Mouse (Mus musculus) heart, postnatal 0 days (tissue): Measurements from ENCODE around the gene Chd1l.

Experiments used
- CTCF ChIP-seq: IDR thresholded peaks from 2 replicates; pipeline ENCODE4 v1.5.1; 2016; ENCODE audit warnings: antibody characterized with exemption, control low read depth, low read depth
- EP300 ChIP-seq: IDR thresholded peaks from 2 replicates; pipeline ENCODE4 v1.6.1; 2016; ENCODE audit warnings: antibody characterized with exemption, low read depth

GRCm38 (mm10) chr3:97596796-97597195 lies 13.2 kb downstream of the Chd1l start:
- no peak for TF ChIP-seq EP300
- no peak for TF ChIP-seq CTCF
